Mouse (Mus musculus): ENCODE data around the gene Glipr1. TPM values are rescaled to one million over a fixed set of nuclear protein-coding genes. Genes with fewer than 3 reads are reported as not detected.

Gene Glipr1
- polyA plus RNA-seq, 1 experiment from 2014 or later, result 0.99 TPM

GRCm38 (mm10) chr10:111949008-111949407 lies 53.4 kb downstream of the Glipr1 start:
- Histone ChIP-seq H3K4me1 (ENCODE audit: control insufficient read depth, insufficient read depth, low read length) (no peaks in the 10 kb centered on the region), H3K4me3 (ENCODE audit: low read length) (no peak overlapping the region), H3K36me3 (ENCODE audit: control insufficient read depth, insufficient read depth, low read length) (no peaks in the 10 kb centered on the region), H3K4me2 (replicated peaks; ENCODE audit: low read depth, low read length) (no peak overlapping the region), H3K27me3 (ENCODE audit: control insufficient read depth, insufficient read depth, low read length) (no peaks in the 10 kb centered on the region), H3K9ac (ENCODE audit: low read depth, low read length) (no peak overlapping the region), H3K27ac (ENCODE audit: low read depth, low read length) (no peak overlapping the region), H3K9me3 (ENCODE audit: control insufficient read depth, low read length) (no peaks in the 10 kb centered on the region)
- ATAC-seq (ENCODE audit: low FRiP score, low TSS enrichment), result no peak
- 46% methylated on average over 4 of the region's 4 CpGs for WGBS

- 96% methylated on average over 1 of the region's 1 CpGs for WGBS
- Histone ChIP-seq H3K9ac (ENCODE audit: low read depth, low read length) (no peak overlapping the region), H3K27ac (ENCODE audit: low read depth, low read length) (no peak overlapping the region), H3K36me3 (ENCODE audit: control insufficient read depth, insufficient read depth, low read length) (no peaks in the 10 kb centered on the region), H3K4me1 (ENCODE audit: control insufficient read depth, insufficient read depth, low read length) (no peaks in the 10 kb centered on the region), H3K9me3 (ENCODE audit: control insufficient read depth, low read length) (no peaks in the 10 kb centered on the region), H3K27me3 (ENCODE audit: control insufficient read depth, insufficient read depth, low read length) (no peaks in the 10 kb centered on the region), H3K4me2 (replicated peaks; ENCODE audit: low read depth, low read length) (no peak overlapping the region), H3K4me3 (ENCODE audit: low read length) (no peak overlapping the region)
- no peak for ATAC-seq (ENCODE audit: low FRiP score, low TSS enrichment)
These were observed 54.4 kb downstream of the Glipr1 start for GRCm38 (mm10) chr10:111948041-111948440.

GRCm38 (mm10) chr10:111945563-111945962 lies 56.9 kb downstream of the Glipr1 start:
- Histone ChIP-seq H3K9me3 (ENCODE audit: control insufficient read depth, low read length) (no peaks in the 10 kb centered on the region), H3K4me2 (replicated peaks; ENCODE audit: low read depth, low read length) (no peak overlapping the region), H3K36me3 (ENCODE audit: control insufficient read depth, insufficient read depth, low read length) (no peaks in the 10 kb centered on the region), H3K4me3 (ENCODE audit: low read length) (no peak overlapping the region), H3K27ac (ENCODE audit: low read depth, low read length) (no peak overlapping the region), H3K4me1 (ENCODE audit: control insufficient read depth, insufficient read depth, low read length) (no peaks in the 10 kb centered on the region), H3K9ac (ENCODE audit: low read depth, low read length) (no peak overlapping the region), H3K27me3 (ENCODE audit: control insufficient read depth, insufficient read depth, low read length) (no peaks in the 10 kb centered on the region)
- whole genome bisulfite sequencing, result 35% methylated on average over 3 of the region's 3 CpGs
- ATAC-seq (ENCODE audit: low FRiP score, low TSS enrichment), result no peak

- no peak overlapping the region for H3K4me3 ChIP-seq (ENCODE audit: low read length)
- no peaks in the 10 kb centered on the region for H3K9me3 ChIP-seq (ENCODE audit: control insufficient read depth, low read length)
- H3K9ac ChIP-seq (ENCODE audit: low read depth, low read length), result no peak overlapping the region
- H3K27me3 ChIP-seq (ENCODE audit: control insufficient read depth, insufficient read depth, low read length), result no peaks in the 10 kb centered on the region
- H3K4me2 ChIP-seq (replicated peaks; ENCODE audit: low read depth, low read length), result no peak overlapping the region
- no peaks in the 10 kb centered on the region for H3K36me3 ChIP-seq (ENCODE audit: control insufficient read depth, insufficient read depth, low read length)
- 87% methylated on average over 7 of the region's 7 CpGs for WGBS
- no peak for ATAC-seq (ENCODE audit: low FRiP score, low TSS enrichment)
- no peaks in the 10 kb centered on the region for H3K4me1 ChIP-seq (ENCODE audit: control insufficient read depth, insufficient read depth, low read length)
- H3K27ac ChIP-seq (ENCODE audit: low read depth, low read length), result no peak overlapping the region
These were observed 59.4 kb downstream of the Glipr1 start for GRCm38 (mm10) chr10:111943026-111943425.

GRCm38 (mm10) chr10:111937146-111937534 lies 65.3 kb downstream of the Glipr1 start:
- Histone ChIP-seq H3K36me3 (ENCODE audit: control insufficient read depth, insufficient read depth, low read length) (no peaks in the 10 kb centered on the region), H3K4me1 (ENCODE audit: control insufficient read depth, insufficient read depth, low read length) (peaks cover 7% of the 10 kb centered on the region), H3K4me2 (replicated peaks; ENCODE audit: low read depth, low read length) (no peak overlapping the region), H3K9ac (ENCODE audit: low read depth, low read length) (no peak overlapping the region), H3K27me3 (ENCODE audit: control insufficient read depth, insufficient read depth, low read length) (no peaks in the 10 kb centered on the region), H3K27ac (ENCODE audit: low read depth, low read length) (no peak overlapping the region; the same call in 1 of the 2 replicates), H3K4me3 (ENCODE audit: low read length) (no peak overlapping the region), H3K9me3 (ENCODE audit: control insufficient read depth, low read length) (no peaks in the 10 kb centered on the region)
- ATAC-seq (ENCODE audit: low FRiP score, low TSS enrichment), result no peak
- 71% methylated on average over 5 of the region's 5 CpGs for WGBS

GRCm38 (mm10) chr10:111936491-111937145 lies 65.8 kb downstream of the Glipr1 start:
- H3K4me3 ChIP-seq (ENCODE audit: low read length), result no peak overlapping the region
- peaks cover 7% of the 10 kb centered on the region for H3K4me1 ChIP-seq (ENCODE audit: control insufficient read depth, insufficient read depth, low read length)
- H3K4me2 ChIP-seq (replicated peaks; ENCODE audit: low read depth, low read length), result no peak overlapping the region
- H3K36me3 ChIP-seq (ENCODE audit: control insufficient read depth, insufficient read depth, low read length), result no peaks in the 10 kb centered on the region
- H3K27me3 ChIP-seq (ENCODE audit: control insufficient read depth, insufficient read depth, low read length), result no peaks in the 10 kb centered on the region
- peak; percentile 60 for ATAC-seq (ENCODE audit: low FRiP score, low TSS enrichment)
- WGBS, result 35% methylated on average over 13 of the region's 13 CpGs
- no peaks in the 10 kb centered on the region for H3K9me3 ChIP-seq (ENCODE audit: control insufficient read depth, low read length)
- H3K27ac ChIP-seq (ENCODE audit: low read depth, low read length), result peak overlapping the region; percentile 65
- no peak overlapping the region for H3K9ac ChIP-seq (ENCODE audit: low read depth, low read length)

GRCm38 (mm10) chr10:111936021-111936420 lies 66.4 kb downstream of the Glipr1 start:
- no peak overlapping the region for H3K4me3 ChIP-seq (ENCODE audit: low read length)
- no peaks in the 10 kb centered on the region for H3K36me3 ChIP-seq (ENCODE audit: control insufficient read depth, insufficient read depth, low read length)
- no peak overlapping the region for H3K27ac ChIP-seq (ENCODE audit: low read depth, low read length)
- no peaks in the 10 kb centered on the region for H3K9me3 ChIP-seq (ENCODE audit: control insufficient read depth, low read length)
- H3K4me2 ChIP-seq (replicated peaks; ENCODE audit: low read depth, low read length), result no peak overlapping the region
- no peaks in the 10 kb centered on the region for H3K27me3 ChIP-seq (ENCODE audit: control insufficient read depth, insufficient read depth, low read length)
- no peak for ATAC-seq (ENCODE audit: low FRiP score, low TSS enrichment)
- H3K4me1 ChIP-seq (ENCODE audit: control insufficient read depth, insufficient read depth, low read length), result peaks cover 7% of the 10 kb centered on the region
- 80% methylated on average over 4 of the region's 4 CpGs for WGBS
- no peak overlapping the region for H3K9ac ChIP-seq (ENCODE audit: low read depth, low read length)

Other genes with a start within 250 kb of the Glipr1 start
- gene Krr1, start 30.0 kb downstream of the Glipr1 start, polyA plus RNA-seq (2014; fragmentation: Nextera tagmentation; extraction: Ambion mirVana), result 51.7 and 64.1 TPM in 2 replicates
- not detected in 2 replicates for gene Glipr1l1, start 57.6 kb upstream of the Glipr1 start, polyA plus RNA-seq (2014; fragmentation: Nextera tagmentation; extraction: Ambion mirVana)
- gene Glipr1l2, start 80.7 kb upstream of the Glipr1 start, polyA plus RNA-seq (2014; fragmentation: Nextera tagmentation; extraction: Ambion mirVana), result not detected in 2 replicates
- gene Glipr1l3, start 157.7 kb upstream of the Glipr1 start, polyA plus RNA-seq (2014; fragmentation: Nextera tagmentation; extraction: Ambion mirVana), result not detected in 2 replicates
- gene Caps2, start 161.0 kb upstream of the Glipr1 start, polyA plus RNA-seq (2014; fragmentation: Nextera tagmentation; extraction: Ambion mirVana), result 0.77 and 0.95 TPM in 2 replicates

Measured in kidney, embryonic 14.5 days (tissue).